Mouse (Mus musculus): ENCODE measurements around the gene Gm16485.

DNA sequence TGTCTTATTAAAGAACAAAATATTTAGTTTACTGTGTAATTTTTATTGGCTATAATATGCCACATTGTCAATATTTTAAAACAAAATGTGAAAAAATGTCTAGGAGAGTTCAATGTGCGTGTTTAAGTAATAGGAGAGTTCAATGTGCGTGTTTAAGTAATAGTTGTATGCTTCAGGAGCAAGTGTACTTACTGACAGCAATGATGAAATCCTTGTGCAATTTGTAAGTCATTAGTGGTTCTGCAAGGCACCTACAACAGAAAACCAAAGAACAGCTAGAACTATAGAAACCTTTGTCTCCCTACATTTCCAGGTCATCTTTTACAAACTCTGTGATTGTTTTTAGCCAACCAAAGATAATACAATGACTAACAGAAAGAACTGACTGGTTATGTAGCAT lies 43.5 kb downstream of the Gm16485 start:
- TF ChIP-seq CTCF (IDR thresholded peaks at IDR 0.05): no peak
- TF ChIP-seq EP300 (IDR thresholded peaks at IDR 0.05): no peak

Data from lung, postnatal 0 days (tissue).